Mouse (Mus musculus) CH12.LX (cell line): ENCODE measurements at regions not wholly inside any gene's neighbourhood (a gene's known extent, or its start where the extent isn't known, plus 50 kb on each side); places are given as distances from the start of the nearest gene placed in this dataset.

Experiments
- BHLHE40 ChIP-seq: IDR thresholded peaks from 2 replicates; pipeline ENCODE4 v1.6.1; 2011; ENCODE audit warnings: mild to moderate bottlenecking, low read depth, low read length, improper control_type of control experiment
- CHD1 ChIP-seq: IDR thresholded peaks from 2 replicates; pipeline ENCODE4 v1.6.1; 2012; ENCODE audit warnings: low read depth, low read length, improper control_type of control experiment, inconsistent platforms
- CTCF ChIP-seq, 2 experiments: IDR thresholded peaks in 1 of 2; conservative IDR thresholded peaks in 1 of 2; 2 replicates each; pipeline ENCODE4 v1.5.1; 2011 to 2012; ENCODE audit warnings: low read depth in 2 of 2, low read length in 2 of 2, improper control_type of control experiment in 1 of 2, inconsistent platforms in 1 of 2, mild to moderate bottlenecking in 1 of 2, moderate library complexity in 1 of 2
- ETS1 ChIP-seq: conservative IDR thresholded peaks from 2 replicates; pipeline ENCODE4 v1.6.1; 2012; ENCODE audit warnings: low read depth, mild to moderate bottlenecking, inconsistent platforms, low read length, improper control_type of control experiment, moderate library complexity
- HCFC1 ChIP-seq: IDR thresholded peaks from 2 replicates; pipeline ENCODE4 v1.6.1; 2012; ENCODE audit warnings: low read depth, mild to moderate bottlenecking, inconsistent platforms, low read length, improper control_type of control experiment
- MAFK ChIP-seq: IDR thresholded peaks from 2 replicates; pipeline ENCODE4 v1.6.1; 2011; ENCODE audit warnings: low read length, improper control_type of control experiment; ENCODE audit not compliant: insufficient replicate concordance
- MEF2A ChIP-seq: IDR thresholded peaks from 2 replicates; pipeline ENCODE4 v1.6.1; 2014; ENCODE audit warnings: low read depth, mild to moderate bottlenecking, inconsistent platforms, low read length, improper control_type of control experiment, borderline replicate concordance
- POLR2A ChIP-seq: IDR thresholded peaks from 2 replicates; pipeline ENCODE4 v1.6.1; 2011; ENCODE audit warnings: low read depth, mild to moderate bottlenecking, improper control_type of control experiment, low read length
- ZC3H11A ChIP-seq: IDR thresholded peaks from 2 replicates; pipeline ENCODE4 v1.6.1; 2012; ENCODE audit warnings: low read depth, mild to moderate bottlenecking, inconsistent platforms, low read length, improper control_type of control experiment

GRCm38 (mm10) chr8:35956319-35956718, 190.7 kb downstream of the Gm19410 start:
- TF ChIP-seq POLR2A (no peak), MAFK (no peak), HCFC1 (no peak), CTCF (conservative IDR thresholded peaks at IDR 0.05 in 1 of 2, IDR thresholded peaks at IDR 0.05 in 1 of 2; ENCODE audit: low read depth in 2 of 2, low read length in 2 of 2) (no peak), ZC3H11A (no peak), BHLHE40 (no peak), ETS1 (no peak), CHD1 (no peak), MEF2A (no peak)
